Mouse (Mus musculus): ENCODE results near the gene Med13l. TPM values are rescaled to one million over a fixed set of nuclear protein-coding genes. Genes with fewer than 3 reads are reported as not detected.

Med13l gene
- 3.0 TPM for polyA plus RNA-seq (2014; fragmentation: Illumina TruSeq; extraction: RNeasy Lipid Tissue Mini Kit (QIAGEN cat#74804); ENCODE audit: low read depth, low replicate concordance)

DNA sequence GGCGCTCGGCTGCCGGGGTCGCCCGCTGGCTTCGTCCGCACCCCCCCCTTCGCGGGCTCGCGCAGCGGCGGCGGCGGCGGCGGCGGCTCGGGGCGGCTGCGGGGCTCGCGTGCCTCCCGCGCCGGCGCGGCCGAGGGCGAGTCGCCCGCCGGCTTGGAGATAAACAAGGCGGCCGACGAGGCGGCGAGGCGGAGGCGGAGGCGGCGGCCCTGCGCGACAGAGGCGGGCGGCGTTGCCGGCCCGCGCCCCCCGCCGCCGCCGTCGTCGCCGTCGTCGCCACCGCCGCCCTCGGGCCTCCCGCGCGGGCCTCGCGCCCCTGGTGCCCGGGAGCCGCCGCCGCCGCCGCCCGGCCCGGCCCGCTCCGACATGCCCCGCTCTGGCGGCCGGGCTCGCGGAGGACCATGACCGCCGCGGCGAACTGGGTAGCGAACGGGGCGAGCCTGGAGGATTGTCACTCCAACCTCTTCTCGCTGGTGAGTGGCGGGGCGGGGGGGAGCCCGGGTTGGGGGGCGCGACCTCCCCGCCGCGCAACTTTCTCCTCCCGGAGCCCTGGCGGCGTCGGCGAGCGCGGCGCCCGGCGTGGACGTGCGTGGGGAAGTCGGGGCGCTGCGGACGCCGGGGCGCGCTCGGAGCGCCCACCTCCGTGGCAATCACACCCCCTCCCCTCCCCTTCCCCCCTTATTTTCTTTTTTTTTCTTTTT lies at the start of gene Med13l:
Gene Med13l, plus strand, starts transcription at position 295 of the 701 bp plus-strand sequence.

Data from liver, adult 10 weeks (tissue).